Mouse (Mus musculus) MEL (cell line): ENCODE measurements at regions not wholly inside any gene's neighbourhood (a gene's known extent, or its start where the extent isn't known, plus 50 kb on each side); places are given as distances from the start of the nearest gene placed in this dataset.

ENCODE experiments used
- CHD2 ChIP-seq: IDR thresholded peaks from 2 replicates; pipeline ENCODE4 v1.6.1; 2011; ENCODE audit warnings: low read length, improper control_type of control experiment
- ELF1 ChIP-seq: IDR thresholded peaks from 2 replicates; pipeline ENCODE4 v1.6.1; 2014; ENCODE audit warnings: low read depth, mild to moderate bottlenecking, inconsistent platforms, low read length, improper control_type of control experiment, moderate library complexity
- EP300 ChIP-seq, 2 experiments: IDR thresholded peaks; 2 replicates each; pipeline ENCODE4 v1.6.1; 2011; ENCODE audit warnings: improper control_type of control experiment in 2 of 2, low read length in 2 of 2, low read depth in 1 of 2, mild to moderate bottlenecking in 1 of 2
- JUND ChIP-seq: IDR thresholded peaks from 2 replicates; pipeline ENCODE4 v1.6.1; 2011; ENCODE audit warnings: low read depth, mild to moderate bottlenecking, improper control_type of control experiment, low read length
- MAFK ChIP-seq: IDR thresholded peaks from 2 replicates; pipeline ENCODE4 v1.6.1; 2011; ENCODE audit warnings: low read depth, mild to moderate bottlenecking, low read length, improper control_type of control experiment, borderline replicate concordance
- POLR2AphosphoS5 ChIP-seq: IDR thresholded peaks from 2 replicates; pipeline ENCODE4 v1.6.1; 2012; ENCODE audit warnings: low read depth, borderline replicate concordance, mild to moderate bottlenecking, inconsistent platforms, low read length, moderate library complexity, mixed read lengths

DNA sequence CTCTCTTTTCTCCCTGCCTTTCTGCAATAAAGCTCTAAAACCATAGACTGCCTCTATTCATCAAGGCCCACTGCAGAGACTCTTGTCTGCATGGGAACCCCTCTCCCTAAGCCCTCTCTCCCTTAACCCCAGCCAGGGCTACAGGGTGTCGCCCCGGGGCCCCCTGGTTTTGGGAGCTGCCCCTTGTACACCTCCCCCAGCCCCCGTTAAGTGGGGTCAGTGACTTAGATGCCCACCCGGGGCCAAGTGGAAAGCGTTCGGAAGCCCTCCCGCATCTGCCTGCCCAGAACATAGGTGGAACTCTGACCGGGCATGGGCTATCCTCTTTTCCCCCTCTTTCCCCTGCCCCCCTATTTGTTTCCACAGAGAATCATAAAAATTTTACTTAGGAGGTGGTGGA lies 350.2 kb upstream of the Ghitm start:
- TF ChIP-seq JUND (no peak), CHD2 (no peak), ELF1 (no peak), MAFK (no peak), EP300 (IDR thresholded peaks at IDR 0.05; ENCODE audit: low read depth in 1 of 2, low read length in 2 of 2) (no peak), POLR2AphosphoS5 (no peak)
